Mouse (Mus musculus) G1E (cell line): ENCODE results near the gene Abca2. TPM values are rescaled to one million over a fixed set of nuclear protein-coding genes. Genes with fewer than 3 reads are reported as not detected.
A peak's percentile ranks its signal among the peaks of the same experiment; 100 is the strongest.

ENCODE experiments used
- ATAC-seq: 2 replicates; pipeline ENCODE4 v1.8.0; 2016; ENCODE audit warnings: mild to moderate bottlenecking; ENCODE audit not compliant: insufficient number of reproducible peaks, poor library complexity, low FRiP score, severe bottlenecking; ENCODE audit errors: extremely low read depth
- DNase-seq: peaks from one replicate; pipeline ENCODE4 v3.0.0; 2012; ENCODE audit warnings: low spot score
- H3K27me3 ChIP-seq: 2 replicates; pipeline ENCODE4 v1.6.1; 2012; ENCODE audit warnings: mild to moderate bottlenecking, low read length, inconsistent platforms; ENCODE audit not compliant: insufficient read depth
- H3K36me3 ChIP-seq: replicated peaks from 2 replicates; pipeline ENCODE3; 2012; ENCODE audit warnings: mild to moderate bottlenecking, inconsistent platforms
- H3K4me1 ChIP-seq: 2 replicates; pipeline ENCODE4 v1.6.1; 2012; ENCODE audit warnings: low read depth, low read length, inconsistent platforms, mixed read lengths; ENCODE audit not compliant: insufficient read depth
- H3K4me3 ChIP-seq: 2 replicates; pipeline ENCODE4 v1.5.1; 2012; ENCODE audit warnings: low read depth, mild to moderate bottlenecking, inconsistent platforms, low read length, moderate library complexity, mixed read lengths
- H3K9me3 ChIP-seq: replicated peaks from 2 replicates; pipeline ENCODE4 v1.6.1; 2012; ENCODE audit warnings: inconsistent platforms
- CTCF ChIP-seq: IDR thresholded peaks from 2 replicates; pipeline ENCODE4 v1.5.1; 2012; ENCODE audit warnings: low read depth, low read length, inconsistent platforms, mixed read lengths
- GATA1 ChIP-seq: IDR thresholded peaks from 2 replicates; pipeline ENCODE4 v1.6.1; 2012; ENCODE audit warnings: borderline replicate concordance, low read length, inconsistent platforms, mixed read lengths
- GATA2 ChIP-seq: IDR thresholded peaks from 2 replicates; pipeline ENCODE4 v1.6.1; 2012; ENCODE audit warnings: low read depth, low read length, inconsistent platforms, borderline replicate concordance
- POLR2AphosphoS5 ChIP-seq: IDR thresholded peaks from 2 replicates; pipeline ENCODE4 v1.6.1; 2012; ENCODE audit warnings: low read depth, low read length, inconsistent platforms; ENCODE audit not compliant: insufficient replicate concordance
- TAL1 ChIP-seq: conservative IDR thresholded peaks from 2 replicates; pipeline ENCODE4 v1.6.1; 2012; ENCODE audit warnings: low read depth, low read length, inconsistent platforms, mixed read lengths
- polyA plus RNA-seq: library from polyadenylated mRNA; stranded (reverse); fragments of >175 nt; gene quantifications from 2 replicates; pipeline ENCODE4 v1.2.3, GENCODE M21; 2012
- total RNA-seq, 2 experiments: library from RNA; stranded (forward) in 1 of 2; stranded (reverse) in 1 of 2; fragments of 200-1000 nt in 1 of 2; fragments of >200 nt in 1 of 2; fragmentation: Nextera tagmentation in 1 of 2; gene quantifications; 2 replicates each; pipeline ENCODE4 v1.2.3; 2014 to 2017

The Abca2 gene
- total and polyA plus RNA-seq, 3 experiments = 2.8 to 18.6 (median 6.0) TPM

- no peaks in the 10 kb centered on the region for H3K9me3 ChIP-seq
- ATAC-seq (no peak), DNase-seq (peak; percentile 71)
- no peak overlapping the region; the same call in 1 of the 2 replicates for H3K4me3 ChIP-seq
- H3K4me1 ChIP-seq = peaks cover 24% of the 10 kb centered on the region
- H3K36me3 ChIP-seq = no peaks in the 10 kb centered on the region
- peaks cover 34% of the 10 kb centered on the region for H3K27me3 ChIP-seq
- TF ChIP-seq GATA2 = no peak
- no peak for TF ChIP-seq TAL1
- no peak for TF ChIP-seq POLR2AphosphoS5
- TF ChIP-seq GATA1 = no peak
- TF ChIP-seq CTCF = no peak
These were observed 37.5 kb downstream of the Abca2 start for GRCm38 (mm10) chr2:25465816-25466635.

GRCm38 (mm10) chr2:25467606-25468303 is 39.3 kb downstream of the Abca2 start:
- no peak for ATAC-seq
- peaks cover 47% of the 10 kb centered on the region for H3K27me3 ChIP-seq
- no peak overlapping the region for H3K4me3 ChIP-seq
- DNase-seq = no peak
- H3K4me1 ChIP-seq = peaks cover 15% of the 10 kb centered on the region
- H3K36me3 ChIP-seq = no peaks in the 10 kb centered on the region
- H3K9me3 ChIP-seq = no peaks in the 10 kb centered on the region
- no peak for TF ChIP-seq GATA2
- TF ChIP-seq GATA1 = no peak

GRCm38 (mm10) chr2:25468962-25469915 is 40.7 kb downstream of the Abca2 start:
- ATAC-seq = no peak
- peaks cover 61% of the 10 kb centered on the region for H3K27me3 ChIP-seq
- H3K36me3 ChIP-seq = no peaks in the 10 kb centered on the region
- no peaks in the 10 kb centered on the region for H3K9me3 ChIP-seq
- H3K4me1 ChIP-seq = peaks cover 15% of the 10 kb centered on the region
- no peak for DNase-seq
- H3K4me3 ChIP-seq = no peak overlapping the region
- TF ChIP-seq CTCF (no peak), TAL1 (no peak)

- no peaks in the 10 kb centered on the region for H3K36me3 ChIP-seq
- TF ChIP-seq GATA2 (no peak), POLR2AphosphoS5 (no peak), TAL1 (no peak), GATA1 (no peak), CTCF (no peak)
- peaks cover 61% of the 10 kb centered on the region for H3K27me3 ChIP-seq
- DNase-seq = no peak
- ATAC-seq = no peak
- no peaks in the 10 kb centered on the region for H3K9me3 ChIP-seq
- H3K4me1 ChIP-seq = peaks cover 12% of the 10 kb centered on the region
- H3K4me3 ChIP-seq = no peak within 1 kb of the TSS
These were observed 41.5 kb downstream of the Abca2 start, which contains the start of gene Ptgds for GRCm38 (mm10) chr2:25469969-25470368. Ptgds (minus strand) TSS chr2:25470046.

GRCm38 (mm10) chr2:25472550-25472949 is 44.0 kb downstream of the Abca2 start:
- H3K27me3 ChIP-seq = peaks cover 75% of the 10 kb centered on the region
- H3K4me1 ChIP-seq = no peaks in the 10 kb centered on the region

GRCm38 (mm10) chr2:25477541-25477940 is 49.0 kb downstream of the Abca2 start:
- H3K4me1 ChIP-seq = no peaks in the 10 kb centered on the region; the same call in 1 of the 2 replicates
- TF ChIP-seq CTCF (no peak), POLR2AphosphoS5 (no peak), GATA1 (no peak), GATA2 (no peak), TAL1 (no peak)
- H3K27me3 ChIP-seq = peaks cover 52% of the 10 kb centered on the region
- no peaks in the 10 kb centered on the region for H3K36me3 ChIP-seq
- no peaks in the 10 kb centered on the region for H3K9me3 ChIP-seq
- DNase-seq (no peak), ATAC-seq (no peak)
- H3K4me3 ChIP-seq = no peak overlapping the region

More at GRCm38 (mm10) chr2:25472550-25472949, 44.0 kb downstream of the Abca2 start:
- ATAC-seq (no peak), DNase-seq (no peak)
- Histone ChIP-seq H3K9me3 (no peaks in the 10 kb centered on the region), H3K36me3 (no peaks in the 10 kb centered on the region), H3K4me3 (no peak overlapping the region)
- TF ChIP-seq POLR2AphosphoS5 (no peak), GATA1 (no peak), TAL1 (no peak), GATA2 (no peak), CTCF (no peak)
